Mouse (Mus musculus) kidney, embryonic 16.5 days (tissue): ENCODE results near the gene Vmn1r125. TPM values are rescaled to one million over a fixed set of nuclear protein-coding genes. Genes with fewer than 3 reads are reported as not detected.
"Not testable (repeated sequence)": the region's sequence is repeated elsewhere in the genome, so short reads cannot be mapped to it uniquely, and the experiment has no call there.

Experiments
- ATAC-seq: fragments of 200-750 bp; cut with Nextera tagmentation; 2 replicates; pipeline ENCODE4 v1.8.0; 2017; ENCODE audit warnings: moderate TSS enrichment; ENCODE audit not compliant: low FRiP score, low TSS enrichment
- H3K27ac ChIP-seq: fragments of 300-500 bp; sonication (generic); 2 replicates; pipeline ENCODE4 v1.5.1; 2014; ENCODE audit warnings: low read length
- H3K27me3 ChIP-seq: fragments of 300-500 bp; sonication (generic); 2 replicates; pipeline ENCODE4 v1.6.1; 2014; ENCODE audit warnings: low read length, control low read depth, mixed read lengths; ENCODE audit not compliant: insufficient read depth
- H3K36me3 ChIP-seq: fragments of 300-500 bp; sonication (generic); 2 replicates; pipeline ENCODE4 v1.6.1; 2014; ENCODE audit warnings: low read length, control low read depth, mixed read lengths; ENCODE audit not compliant: insufficient read depth
- H3K4me1 ChIP-seq: fragments of 300-500 bp; sonication (generic); 2 replicates; pipeline ENCODE4 v1.6.1; 2014; ENCODE audit warnings: low read length, control low read depth, mixed read lengths; ENCODE audit not compliant: insufficient read depth
- H3K4me2 ChIP-seq: fragments of 300-500 bp; sonication (generic); replicated peaks from 2 replicates; pipeline ENCODE4 v1.6.1; 2014; ENCODE audit warnings: low read depth, low read length
- H3K4me3 ChIP-seq: fragments of 300-500 bp; sonication (generic); 2 replicates; pipeline ENCODE4 v1.5.1; 2014; ENCODE audit warnings: mild to moderate bottlenecking, low read length
- H3K9ac ChIP-seq: fragments of 300-500 bp; sonication (generic); replicated peaks from 2 replicates; pipeline ENCODE4 v1.6.1; 2014; ENCODE audit warnings: low read length
- H3K9me3 ChIP-seq: fragments of 300-500 bp; sonication (generic); 2 replicates; pipeline ENCODE4 v1.6.1; 2016; ENCODE audit warnings: low read length, control low read depth
- WGBS: fragments of 180-500 bp; shearing (Covaris S2); extraction: QIAGEN DNeasy Blood & Tissue Kit; methylation state at CpG from one replicate; pipeline ENCODE4 v1.1.7; 2014; 5-methylcytosine and 5-hydroxymethylcytosine counted together
- polyA plus RNA-seq: library from polyadenylated mRNA; unstranded; fragments of >200 nt; fragmentation: Nextera tagmentation; extraction: Ambion mirVana; gene quantifications from 2 replicates; pipeline ENCODE4 v1.2.1, GENCODE M21; 2015

Vmn1r125 gene
- not detected in 2 replicates for polyA plus RNA-seq

DNA sequence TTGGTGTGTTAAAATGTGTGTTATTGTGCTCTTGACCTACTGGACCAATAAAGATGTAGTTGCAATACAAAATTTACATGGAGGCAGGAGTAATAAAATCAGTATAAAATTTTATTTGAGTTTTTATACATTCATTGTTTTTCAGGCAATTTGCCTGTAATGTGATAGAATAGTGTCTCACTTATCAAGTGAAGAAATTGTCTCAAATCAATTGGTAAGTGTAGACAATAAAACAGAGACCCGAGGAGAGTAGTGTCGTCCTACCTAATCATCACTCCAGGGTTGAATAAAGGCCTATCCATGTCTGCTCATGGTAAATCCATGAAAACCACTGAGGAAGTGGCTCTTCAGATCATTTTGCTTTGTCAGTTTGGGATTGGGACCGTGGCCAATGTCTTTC lies at the start of gene Vmn1r125:
Gene Vmn1r125, plus strand, starts transcription at position 301 of the 400 bp plus-strand sequence.
- WGBS, result 66% methylated on average over 3 of the region's 3 CpGs
- H3K9ac ChIP-seq, H3K4me1 ChIP-seq: not testable (repeated sequence)

DNA sequence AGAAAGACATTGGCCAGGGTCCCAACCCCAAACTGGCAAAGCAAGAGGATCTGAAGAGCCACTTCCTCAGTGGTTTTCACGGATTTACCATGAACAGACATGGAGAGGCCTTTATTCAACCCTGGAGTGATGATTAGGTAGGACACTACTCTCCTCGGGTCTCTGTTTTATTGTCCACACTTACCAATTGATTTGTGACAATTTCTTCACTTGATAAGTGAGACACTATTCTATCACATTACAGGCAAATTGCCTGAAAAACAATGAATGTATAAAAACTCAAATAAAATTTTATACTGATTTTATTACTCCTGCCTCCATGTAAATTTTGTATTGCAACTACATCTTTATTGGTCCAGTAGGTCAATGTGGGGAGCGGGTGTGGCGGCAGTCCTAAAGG lies 11.5 kb upstream of the Vmn1r125 start, which contains the start of gene Vmn1r124:
Gene Vmn1r124, minus strand, starts transcription at position 101 of the 400 bp plus-strand sequence.
- not testable (repeated sequence) for H3K4me3 ChIP-seq, H3K9me3 ChIP-seq, H3K4me2 ChIP-seq, H3K4me1 ChIP-seq, H3K27me3 ChIP-seq, H3K36me3 ChIP-seq, H3K27ac ChIP-seq, H3K9ac ChIP-seq, ATAC-seq
- whole genome bisulfite sequencing, result 82% methylated on average over 4 of the region's 4 CpGs

More for the DNA sequence above, at the start of gene Vmn1r125:
- not testable (repeated sequence) for ATAC-seq, H3K9me3 ChIP-seq, H3K36me3 ChIP-seq, H3K4me2 ChIP-seq, H3K27ac ChIP-seq, H3K27me3 ChIP-seq, H3K4me3 ChIP-seq

DNA sequence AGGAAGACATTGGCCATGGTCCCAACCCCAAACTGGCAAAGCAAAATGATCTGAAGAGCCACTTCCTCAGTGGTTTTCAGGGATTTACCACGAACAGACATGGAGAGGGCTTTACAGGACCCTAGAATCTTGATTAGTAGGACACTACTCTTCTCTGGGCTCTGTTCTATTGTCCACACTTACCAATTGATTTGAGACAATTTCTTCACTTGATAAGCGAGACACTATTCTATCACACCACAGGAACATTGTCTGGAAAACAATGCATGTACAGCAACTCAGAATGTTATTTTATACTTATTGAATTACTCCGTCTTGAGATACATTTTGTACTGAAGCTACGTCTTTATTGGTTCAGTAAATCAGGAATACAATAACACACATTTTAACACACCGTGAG lies 29.4 kb downstream of the Vmn1r125 start, which contains the start of gene Vmn1r126:
Gene Vmn1r126, minus strand, starts transcription at position 101 of the 400 bp plus-strand sequence.
- not testable (repeated sequence) for ATAC-seq, H3K4me3 ChIP-seq
- no CpG with 5 or more reads among the region's 5 CpGs for WGBS

DNA sequence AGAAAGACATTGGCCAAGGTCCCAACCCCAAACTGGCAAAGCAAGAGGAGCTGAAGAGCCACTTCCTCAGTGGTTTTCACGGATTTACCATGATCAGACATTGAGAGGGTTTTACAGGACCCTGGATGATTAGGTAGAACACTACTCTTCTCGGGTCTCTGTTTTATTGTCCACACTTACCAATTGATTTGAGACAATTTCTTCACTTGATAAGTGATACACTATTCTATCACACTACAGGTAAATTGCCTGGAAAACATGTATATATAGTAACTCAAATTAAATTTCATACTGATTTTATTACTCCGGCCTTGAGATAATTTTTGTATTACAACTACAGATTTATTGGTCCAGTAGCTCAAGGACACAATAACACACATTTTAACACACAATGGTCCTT lies 47.8 kb downstream of the Vmn1r125 start, which contains the start of gene Vmn1r127:
Gene Vmn1r127, minus strand, starts transcription at position 101 of the 400 bp plus-strand sequence.
- not testable (repeated sequence) for H3K27ac ChIP-seq, H3K4me2 ChIP-seq, H3K9me3 ChIP-seq, ATAC-seq, H3K4me1 ChIP-seq, H3K36me3 ChIP-seq, H3K9ac ChIP-seq, H3K27me3 ChIP-seq, H3K4me3 ChIP-seq
- no CpG with 5 or more reads among the region's 3 CpGs for WGBS

More for the DNA sequence above, 29.4 kb downstream of the Vmn1r125 start, which contains the start of gene Vmn1r126:
- not testable (repeated sequence) for H3K9ac ChIP-seq, H3K27me3 ChIP-seq, H3K36me3 ChIP-seq, H3K9me3 ChIP-seq, H3K27ac ChIP-seq, H3K4me2 ChIP-seq, H3K4me1 ChIP-seq

Other genes with a start within 250 kb of the Vmn1r125 start
- gene Vmn1r120, start 218.4 kb upstream of the Vmn1r125 start, polyA plus RNA-seq, result not detected in 2 replicates
- gene Vmn1r121, start 173.7 kb upstream of the Vmn1r125 start, polyA plus RNA-seq, result not detected in 2 replicates
- gene Vmn1r122, start 138.1 kb upstream of the Vmn1r125 start, polyA plus RNA-seq, result not detected in 2 replicates
- not detected in 2 replicates for gene Vmn1r123, start 110.0 kb upstream of the Vmn1r125 start, polyA plus RNA-seq
- gene Gm5157, start 81.8 kb upstream of the Vmn1r125 start, polyA plus RNA-seq, result not detected in 2 replicates
- not detected in 2 replicates for gene Vmn1r124, start 11.6 kb upstream of the Vmn1r125 start, polyA plus RNA-seq
- gene Vmn1r126, start 29.3 kb downstream of the Vmn1r125 start, polyA plus RNA-seq, result not detected in 2 replicates
- gene Vmn1r127, start 47.7 kb downstream of the Vmn1r125 start, polyA plus RNA-seq, result not detected in 2 replicates
- not detected in 2 replicates for gene Vmn1r128, start 77.2 kb downstream of the Vmn1r125 start, polyA plus RNA-seq
- not detected in 2 replicates for gene Vmn1r129, start 89.1 kb downstream of the Vmn1r125 start, polyA plus RNA-seq
- not detected in 2 replicates for gene Gm6882, start 160.6 kb downstream of the Vmn1r125 start, polyA plus RNA-seq
- not detected in 2 replicates for gene Vmn1r130, start 239.6 kb downstream of the Vmn1r125 start, polyA plus RNA-seq